Mouse (Mus musculus) embryonic facial prominence, embryonic 14.5 days (tissue): ENCODE measurements around the gene Tbc1d7. TPM values are rescaled to one million over a fixed set of nuclear protein-coding genes. Genes with fewer than 3 reads are reported as not detected.

Source experiments
- ATAC-seq: fragments of 200-750 bp; cut with Nextera tagmentation; 2 replicates; pipeline ENCODE4 v1.8.0; 2017; ENCODE audit warnings: low read depth, moderate number of reproducible peaks, moderate TSS enrichment
- DNase-seq: peaks from one replicate; pipeline ENCODE4 v3.0.0-alpha.2; 2015; ENCODE audit warnings: low spot score
- H3K27ac ChIP-seq: fragments of 300-500 bp; sonication (generic); replicated peaks from 2 replicates; pipeline ENCODE4 v1.5.1; 2014; ENCODE audit warnings: low read depth, mild to moderate bottlenecking, low read length, moderate library complexity
- H3K27me3 ChIP-seq: fragments of 300-500 bp; sonication (generic); replicated peaks from 2 replicates; pipeline ENCODE4 v1.6.1; 2014; ENCODE audit warnings: low read length; ENCODE audit not compliant: control insufficient read depth, insufficient read depth
- H3K36me3 ChIP-seq: fragments of 300-500 bp; sonication (generic); 2 replicates; pipeline ENCODE4 v1.6.1; 2014; ENCODE audit warnings: low read length, mixed read lengths; ENCODE audit not compliant: control insufficient read depth, insufficient read depth
- H3K4me1 ChIP-seq: fragments of 300-500 bp; sonication (generic); 2 replicates; pipeline ENCODE4 v1.6.1; 2014; ENCODE audit warnings: antibody characterized with exemption, low read length; ENCODE audit not compliant: control insufficient read depth, insufficient read depth
- H3K4me2 ChIP-seq: fragments of 300-500 bp; sonication (generic); 2 replicates; pipeline ENCODE4 v1.6.1; 2014; ENCODE audit warnings: low read depth, mild to moderate bottlenecking, low read length, moderate library complexity, mixed read lengths
- H3K4me3 ChIP-seq: fragments of 300-500 bp; sonication (generic); 2 replicates; pipeline ENCODE4 v1.5.1; 2014; ENCODE audit warnings: low read depth, mild to moderate bottlenecking, low read length
- H3K9ac ChIP-seq: fragments of 300-500 bp; sonication (generic); 2 replicates; pipeline ENCODE4 v1.6.1; 2014; ENCODE audit warnings: low read depth, mild to moderate bottlenecking, low read length, moderate library complexity, mixed read lengths
- H3K9me3 ChIP-seq: fragments of 300-500 bp; sonication (generic); 2 replicates; pipeline ENCODE4 v1.6.1; 2016; ENCODE audit warnings: low read length; ENCODE audit not compliant: control insufficient read depth
- WGBS: fragments of 180-500 bp; shearing (Covaris S2); extraction: QIAGEN DNeasy Blood & Tissue Kit; methylation state at CpG from one replicate; pipeline ENCODE4 v1.1.7; 2014; 5-methylcytosine and 5-hydroxymethylcytosine counted together
- polyA plus RNA-seq: library from polyadenylated mRNA; unstranded; fragments of >200 nt; fragmentation: Nextera tagmentation; extraction: Ambion mirVana; gene quantifications from 2 replicates; pipeline ENCODE4 v1.2.1, GENCODE M21; 2014

Gene Tbc1d7
- polyA plus RNA-seq, 1 experiment from 2014 or later: 45.9 TPM

DNA sequence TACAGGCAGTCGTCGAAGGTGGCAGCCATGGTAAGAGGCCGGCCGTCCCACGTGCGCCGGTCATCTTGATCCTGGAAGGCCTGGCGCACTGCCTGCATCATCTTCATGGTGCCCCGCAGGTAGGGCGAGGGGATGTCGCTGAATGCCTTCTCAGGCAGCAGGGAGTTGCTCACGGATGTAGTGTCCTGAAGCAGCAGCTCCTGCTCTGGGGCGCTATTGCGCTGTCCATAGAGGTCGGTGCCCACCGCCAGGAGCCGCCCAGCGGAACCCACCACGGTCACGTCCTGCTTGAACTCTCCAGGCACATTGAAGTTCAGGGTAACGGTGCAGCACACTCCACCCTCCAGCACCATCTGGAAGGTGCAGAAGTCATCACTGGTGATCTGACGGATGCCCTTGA is 29.2 kb upstream of the Tbc1d7 start:
- Histone ChIP-seq H3K9me3 (no peaks in the 10 kb centered on the region), H3K4me1 (no peaks in the 10 kb centered on the region), H3K9ac (no peak overlapping the region), H3K4me3 (no peak overlapping the region), H3K27ac (no peak overlapping the region), H3K36me3 (no peaks in the 10 kb centered on the region), H3K4me2 (no peak overlapping the region), H3K27me3 (no peaks in the 10 kb centered on the region)
- ATAC-seq (no peak), DNase-seq (no peak)
- WGBS: 78% methylated on average over 22 of the region's 22 CpGs

DNA sequence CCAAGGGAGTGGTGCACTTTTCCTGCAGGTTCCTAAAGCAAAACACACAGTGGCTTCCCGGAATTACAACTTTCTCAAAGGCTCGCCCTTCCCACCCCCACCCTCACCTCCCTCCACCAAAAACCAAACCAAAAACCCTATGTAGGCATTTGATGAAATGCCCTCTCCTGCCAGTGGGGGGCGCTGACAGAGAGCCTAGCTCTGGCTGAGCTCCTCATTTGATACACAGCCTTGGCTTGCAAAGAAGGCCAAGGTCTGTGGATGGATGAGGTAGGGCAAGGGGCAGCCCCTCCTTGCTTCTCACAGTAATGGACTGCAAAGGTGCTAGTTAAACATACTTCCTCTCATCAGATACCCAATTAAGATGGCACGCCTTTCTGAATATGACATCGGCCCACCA is 28.4 kb upstream of the Tbc1d7 start:
- H3K4me2 ChIP-seq: no peak overlapping the region
- no peaks in the 10 kb centered on the region for H3K36me3 ChIP-seq
- no peak overlapping the region for H3K9ac ChIP-seq
- 64% methylated on average over 5 of the region's 5 CpGs for WGBS
- H3K27ac ChIP-seq: no peak overlapping the region
- H3K27me3 ChIP-seq: no peaks in the 10 kb centered on the region
- H3K9me3 ChIP-seq: no peaks in the 10 kb centered on the region
- no peaks in the 10 kb centered on the region for H3K4me1 ChIP-seq
- ATAC-seq (no peak), DNase-seq (no peak)
- no peak overlapping the region for H3K4me3 ChIP-seq

DNA sequence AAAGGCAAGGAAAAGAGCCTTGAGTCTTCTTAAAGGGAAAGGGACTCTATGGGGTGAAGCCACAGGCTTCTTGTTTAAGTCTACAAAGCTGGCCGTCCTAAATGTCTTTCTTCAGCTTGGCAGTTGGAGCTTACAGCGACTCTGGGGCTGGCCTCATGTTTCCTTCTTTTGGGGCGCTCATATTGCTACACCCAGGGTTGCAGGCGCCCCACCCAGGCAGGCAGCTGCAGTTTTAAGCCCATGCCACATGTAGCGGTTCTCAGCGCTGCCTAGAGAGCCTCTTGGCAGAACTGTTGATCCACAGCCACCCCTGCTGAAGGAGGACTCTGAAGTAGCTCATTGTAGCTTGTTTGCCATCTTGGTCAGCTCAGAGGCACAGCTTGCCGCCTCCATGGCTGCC is 28.0 kb upstream of the Tbc1d7 start:
- Histone ChIP-seq H3K27me3 (no peaks in the 10 kb centered on the region), H3K36me3 (no peaks in the 10 kb centered on the region), H3K9me3 (no peaks in the 10 kb centered on the region), H3K27ac (no peak overlapping the region), H3K9ac (no peak overlapping the region), H3K4me2 (no peak overlapping the region), H3K4me3 (no peak overlapping the region), H3K4me1 (no peaks in the 10 kb centered on the region)
- 86% methylated on average over 7 of the region's 7 CpGs for WGBS
- no peak for ATAC-seq
- DNase-seq: no peak

DNA sequence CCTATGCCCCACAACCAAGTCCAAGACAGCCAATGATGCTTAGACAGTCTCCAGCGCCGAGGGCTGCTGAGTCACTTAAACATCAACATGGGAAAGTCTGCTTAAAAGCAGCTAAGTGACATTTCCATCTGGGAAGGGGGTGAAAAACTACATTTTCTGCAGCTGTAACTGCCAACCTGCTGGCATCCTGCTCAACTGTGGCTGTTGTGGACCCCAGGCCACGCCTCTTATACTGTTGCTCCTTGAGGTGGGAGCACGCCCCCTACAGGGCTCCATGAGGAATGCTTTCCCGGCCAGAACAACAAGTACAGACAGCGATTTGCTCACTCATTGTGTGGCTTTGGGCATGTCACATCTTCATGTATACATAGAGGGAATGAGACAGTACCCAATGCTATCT is 25.9 kb upstream of the Tbc1d7 start:
- H3K9me3 ChIP-seq: no peaks in the 10 kb centered on the region
- no peak overlapping the region for H3K4me3 ChIP-seq
- H3K4me1 ChIP-seq: 0 out of 2 replicates have a peak, but pooled peaks cover under 1% of the 10 kb centered on the region
- no peak overlapping the region for H3K4me2 ChIP-seq
- ATAC-seq: no peak
- 58% methylated on average over 6 of the region's 6 CpGs for WGBS
- no peak overlapping the region for H3K27ac ChIP-seq
- no peak overlapping the region for H3K9ac ChIP-seq
- no peaks in the 10 kb centered on the region for H3K36me3 ChIP-seq
- H3K27me3 ChIP-seq: no peaks in the 10 kb centered on the region
- no peak for DNase-seq

DNA sequence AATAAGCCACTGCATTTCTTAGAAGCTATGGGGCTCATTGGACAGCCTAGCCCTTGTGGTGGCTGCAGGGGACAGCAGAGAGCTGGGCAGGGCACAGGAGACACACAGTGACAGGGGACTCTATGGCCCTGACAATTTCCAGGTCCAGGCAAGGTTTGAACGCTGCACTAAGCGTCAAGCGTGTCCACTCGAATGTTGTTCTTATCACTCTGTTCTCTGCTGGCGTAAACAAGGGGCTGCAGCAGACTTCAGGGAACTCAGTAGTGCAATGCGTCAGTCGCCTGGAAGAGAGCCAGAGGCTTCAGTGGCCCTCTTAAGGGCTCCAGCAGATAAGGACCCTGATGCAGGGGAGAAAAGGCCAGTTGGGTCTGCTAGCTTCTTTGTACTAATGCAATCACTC is 24.7 kb upstream of the Tbc1d7 start:
- DNase-seq: no peak
- H3K27me3 ChIP-seq: no peaks in the 10 kb centered on the region

DNA sequence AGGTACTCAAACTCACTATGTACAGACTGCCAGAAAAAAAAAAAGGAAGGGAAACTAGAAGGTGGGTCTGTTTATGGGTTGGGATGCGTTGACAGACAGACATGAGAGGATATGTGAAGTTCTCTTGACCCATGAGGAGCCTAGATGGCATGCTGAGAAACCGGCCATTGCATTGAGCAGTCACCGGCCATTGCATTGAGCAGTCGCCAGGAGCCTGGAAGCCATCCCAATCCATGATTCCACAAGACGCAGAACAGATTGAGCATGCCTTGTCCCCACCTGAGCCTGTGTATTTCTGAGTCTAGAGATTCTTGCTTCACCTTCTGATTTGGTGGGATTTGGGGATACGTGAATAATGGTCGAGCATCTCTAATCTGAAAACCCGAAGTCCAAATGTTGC is 22.6 kb upstream of the Tbc1d7 start:
- 91% methylated on average over 8 of the region's 8 CpGs for WGBS
- no peaks in the 10 kb centered on the region for H3K27me3 ChIP-seq
- no peak overlapping the region for H3K9ac ChIP-seq
- H3K4me1 ChIP-seq: peaks cover 8% of the 10 kb centered on the region; the same call in 1 of the 2 replicates
- no peak overlapping the region for H3K4me2 ChIP-seq
- no peaks in the 10 kb centered on the region for H3K36me3 ChIP-seq
- H3K9me3 ChIP-seq: no peaks in the 10 kb centered on the region
- no peak overlapping the region for H3K4me3 ChIP-seq
- no peak for ATAC-seq
- DNase-seq: no peak
- H3K27ac ChIP-seq: no peak overlapping the region

More for the DNA sequence above, 24.7 kb upstream of the Tbc1d7 start:
- no peak overlapping the region for H3K27ac ChIP-seq
- H3K9ac ChIP-seq: no peak overlapping the region
- WGBS: 61% methylated on average over 7 of the region's 7 CpGs
- H3K9me3 ChIP-seq: no peaks in the 10 kb centered on the region
- H3K4me3 ChIP-seq: no peak overlapping the region
- H3K4me1 ChIP-seq: peaks cover 8% of the 10 kb centered on the region; the same call in 1 of the 2 replicates
- no peaks in the 10 kb centered on the region for H3K36me3 ChIP-seq
- ATAC-seq: no peak
- H3K4me2 ChIP-seq: no peak overlapping the region

DNA sequence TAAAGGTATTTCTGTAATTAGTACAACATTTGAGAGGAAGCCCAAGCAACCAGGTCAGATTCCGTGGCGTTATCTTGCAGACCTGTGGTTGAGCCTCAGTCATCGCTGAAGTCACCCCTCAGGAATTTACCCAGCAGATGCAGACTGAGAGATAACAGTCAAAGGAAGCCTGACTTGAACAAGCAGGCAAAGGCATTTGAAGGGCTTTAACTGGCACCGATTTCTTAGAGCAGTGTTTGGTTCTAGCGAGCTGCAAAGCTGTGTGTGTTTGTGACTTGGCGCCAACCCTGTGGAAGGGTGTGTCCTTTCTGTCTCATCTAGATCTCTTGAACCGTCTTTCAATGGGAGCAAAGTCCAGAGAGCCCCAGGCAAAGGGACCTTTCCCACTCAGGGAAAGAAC is 22.0 kb upstream of the Tbc1d7 start:
- Histone ChIP-seq H3K27ac (no peak overlapping the region), H3K9me3 (no peaks in the 10 kb centered on the region), H3K4me2 (no peak overlapping the region), H3K4me3 (no peak overlapping the region), H3K27me3 (no peaks in the 10 kb centered on the region), H3K9ac (no peak overlapping the region), H3K4me1 (peaks cover 8% of the 10 kb centered on the region; the same call in 1 of the 2 replicates), H3K36me3 (no peaks in the 10 kb centered on the region)
- WGBS: 40% methylated on average over 7 of the region's 7 CpGs
- 0 out of 2 replicates have a peak, but pooled peaks have one; percentile 37 for ATAC-seq
- DNase-seq: peak; percentile 37

DNA sequence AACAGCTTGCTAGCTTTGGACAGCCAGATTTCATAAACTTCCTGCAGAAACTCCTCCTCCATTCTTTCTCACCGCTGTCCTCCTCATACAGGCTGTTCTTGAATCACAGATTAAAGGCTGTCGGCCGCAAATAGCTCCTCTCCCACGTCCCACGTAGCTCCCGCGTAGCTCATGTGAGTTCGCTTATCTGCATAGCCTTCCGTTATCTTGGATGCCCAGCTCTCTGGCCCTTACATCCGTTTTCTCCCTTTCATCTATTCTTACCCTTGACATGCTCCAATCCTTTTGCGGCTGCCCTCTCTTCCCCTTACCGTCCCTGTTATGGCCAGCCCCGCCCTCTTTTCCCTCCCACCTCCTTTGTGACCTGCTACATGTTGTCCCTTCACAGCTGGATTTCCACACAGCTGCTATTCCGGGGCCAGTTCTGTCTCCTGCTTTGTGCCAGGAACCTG is 20.5 kb upstream of the Tbc1d7 start:
- Histone ChIP-seq H3K4me2 (peak overlapping the region; percentile 31), H3K27ac (no peak overlapping the region), H3K27me3 (no peaks in the 10 kb centered on the region), H3K9ac (no peak overlapping the region), H3K36me3 (no peaks in the 10 kb centered on the region), H3K9me3 (no peaks in the 10 kb centered on the region), H3K4me1 (peaks cover 8% of the 10 kb centered on the region; the same call in 1 of the 2 replicates), H3K4me3 (peak overlapping the region; percentile 2; the same call in 1 of the 2 replicates)
- ATAC-seq (0 out of 2 replicates have a peak, but pooled peaks have one; percentile 15), DNase-seq (peak; percentile 36)
- WGBS: 15% methylated on average over 14 of the region's 14 CpGs

GRCm38 (mm10) chr13:43191290-43191689 is 20.0 kb upstream of the Tbc1d7 start:
- 53% methylated on average over 1 of the region's 2 CpGs for WGBS
- ATAC-seq: no peak
- Histone ChIP-seq H3K27ac (no peak overlapping the region), H3K36me3 (no peaks in the 10 kb centered on the region), H3K4me1 (peaks cover 8% of the 10 kb centered on the region; the same call in 1 of the 2 replicates), H3K9me3 (no peaks in the 10 kb centered on the region), H3K27me3 (no peaks in the 10 kb centered on the region), H3K9ac (no peak overlapping the region), H3K4me3 (no peak overlapping the region), H3K4me2 (peak overlapping the region; percentile 31; the same call in 1 of the 2 replicates)
- DNase-seq: no peak
